Mouse (Mus musculus): ENCODE measurements at regions not wholly inside any gene's neighbourhood (a gene's known extent, or its start where the extent isn't known, plus 50 kb on each side); places are given as distances from the start of the nearest gene placed in this dataset.

- H3K9ac ChIP-seq (ENCODE audit: low read length): no peak overlapping the region
- H3K9me3 ChIP-seq (ENCODE audit: control insufficient read depth, low read length): no peaks in the 10 kb centered on the region
- DNase-seq (ENCODE audit: low spot score) (no peak), ATAC-seq (ENCODE audit: insufficient number of reproducible peaks, low FRiP score, low TSS enrichment, low read depth) (no peak)
- H3K4me1 ChIP-seq (ENCODE audit: control insufficient read depth, insufficient read depth, low read length): no peaks in the 10 kb centered on the region
- 71% methylated on average over 6 of the region's 6 CpGs for WGBS
- no peaks in the 10 kb centered on the region for H3K36me3 ChIP-seq (ENCODE audit: control insufficient read depth, insufficient read depth, low read length)
- no peaks in the 10 kb centered on the region for H3K27me3 ChIP-seq (ENCODE audit: control insufficient read depth, insufficient read depth, low read length)
- no peak overlapping the region for H3K4me2 ChIP-seq (ENCODE audit: low read depth, severe bottlenecking)
- H3K27ac ChIP-seq (replicated peaks; ENCODE audit: low read depth, low read length): no peak overlapping the region
- no peak overlapping the region for H3K4me3 ChIP-seq (ENCODE audit: low read depth, low read length)
Observed at GRCm38 (mm10) chr4:72060605-72061352, 139.9 kb downstream of the Tle1 start.

- H3K36me3 ChIP-seq (ENCODE audit: control insufficient read depth, insufficient read depth, low read length): no peaks in the 10 kb centered on the region
- no peak for ATAC-seq (ENCODE audit: insufficient number of reproducible peaks, low FRiP score, low TSS enrichment, low read depth)
- DNase-seq (ENCODE audit: low spot score): no peak
- WGBS: 61% methylated on average over 6 of the region's 6 CpGs
- H3K9ac ChIP-seq (ENCODE audit: low read length): no peak overlapping the region
- no peak overlapping the region for H3K27ac ChIP-seq (replicated peaks; ENCODE audit: low read depth, low read length)
- no peaks in the 10 kb centered on the region for H3K4me1 ChIP-seq (ENCODE audit: control insufficient read depth, insufficient read depth, low read length)
- no peaks in the 10 kb centered on the region for H3K27me3 ChIP-seq (ENCODE audit: control insufficient read depth, insufficient read depth, low read length)
- no peak overlapping the region for H3K4me3 ChIP-seq (ENCODE audit: low read depth, low read length)
- no peak overlapping the region for H3K4me2 ChIP-seq (ENCODE audit: low read depth, severe bottlenecking)
- no peaks in the 10 kb centered on the region for H3K9me3 ChIP-seq (ENCODE audit: control insufficient read depth, low read length)
Observed at GRCm38 (mm10) chr4:72049638-72050454, 150.9 kb downstream of the Tle1 start.

GRCm38 (mm10) chr4:72022152-72022551 lies 178.6 kb downstream of the Tle1 start:
- H3K27me3 ChIP-seq (ENCODE audit: control insufficient read depth, insufficient read depth, low read length): no peaks in the 10 kb centered on the region
- 87% methylated on average over 2 of the region's 2 CpGs for WGBS
- H3K9me3 ChIP-seq (ENCODE audit: control insufficient read depth, low read length): no peaks in the 10 kb centered on the region
- H3K27ac ChIP-seq (replicated peaks; ENCODE audit: low read depth, low read length): no peak overlapping the region
- no peak overlapping the region for H3K4me3 ChIP-seq (ENCODE audit: low read depth, low read length)
- DNase-seq (ENCODE audit: low spot score) (no peak), ATAC-seq (ENCODE audit: insufficient number of reproducible peaks, low FRiP score, low TSS enrichment, low read depth) (no peak)
- H3K4me2 ChIP-seq (ENCODE audit: low read depth, severe bottlenecking): no peak overlapping the region
- H3K9ac ChIP-seq (ENCODE audit: low read length): no peak overlapping the region
- H3K4me1 ChIP-seq (ENCODE audit: control insufficient read depth, insufficient read depth, low read length): no peaks in the 10 kb centered on the region
- H3K36me3 ChIP-seq (ENCODE audit: control insufficient read depth, insufficient read depth, low read length): no peaks in the 10 kb centered on the region

GRCm38 (mm10) chr4:72014221-72014850 lies 186.4 kb downstream of the Tle1 start:
- no peak overlapping the region for H3K9ac ChIP-seq (ENCODE audit: low read length)
- no peak for DNase-seq (ENCODE audit: low spot score)
- H3K4me1 ChIP-seq (ENCODE audit: control insufficient read depth, insufficient read depth, low read length): no peaks in the 10 kb centered on the region
- H3K4me3 ChIP-seq (ENCODE audit: low read depth, low read length): no peak overlapping the region
- H3K9me3 ChIP-seq (ENCODE audit: control insufficient read depth, low read length): no peaks in the 10 kb centered on the region
- ATAC-seq (ENCODE audit: insufficient number of reproducible peaks, low FRiP score, low TSS enrichment, low read depth): no peak
- no peak overlapping the region for H3K4me2 ChIP-seq (ENCODE audit: low read depth, severe bottlenecking)
- no peaks in the 10 kb centered on the region for H3K36me3 ChIP-seq (ENCODE audit: control insufficient read depth, insufficient read depth, low read length)
- no peak overlapping the region for H3K27ac ChIP-seq (replicated peaks; ENCODE audit: low read depth, low read length)
- WGBS: 76% methylated on average over 2 of the region's 2 CpGs
- no peaks in the 10 kb centered on the region for H3K27me3 ChIP-seq (ENCODE audit: control insufficient read depth, insufficient read depth, low read length)

GRCm38 (mm10) chr4:72013583-72013982 lies 187.1 kb downstream of the Tle1 start:
- no peaks in the 10 kb centered on the region for H3K4me1 ChIP-seq (ENCODE audit: control insufficient read depth, insufficient read depth, low read length)
- no peak for DNase-seq (ENCODE audit: low spot score)
- no peak overlapping the region for H3K4me2 ChIP-seq (ENCODE audit: low read depth, severe bottlenecking)
- WGBS: 90% methylated on average over 3 of the region's 3 CpGs
- ATAC-seq (ENCODE audit: insufficient number of reproducible peaks, low FRiP score, low TSS enrichment, low read depth): no peak
- no peaks in the 10 kb centered on the region for H3K36me3 ChIP-seq (ENCODE audit: control insufficient read depth, insufficient read depth, low read length)
- H3K27me3 ChIP-seq (ENCODE audit: control insufficient read depth, insufficient read depth, low read length): no peaks in the 10 kb centered on the region
- H3K9me3 ChIP-seq (ENCODE audit: control insufficient read depth, low read length): no peaks in the 10 kb centered on the region
- no peak overlapping the region for H3K27ac ChIP-seq (replicated peaks; ENCODE audit: low read depth, low read length)
- H3K4me3 ChIP-seq (ENCODE audit: low read depth, low read length): no peak overlapping the region
- H3K9ac ChIP-seq (ENCODE audit: low read length): no peak overlapping the region

- Histone ChIP-seq H3K9me3 (ENCODE audit: control insufficient read depth, low read length) (no peaks in the 10 kb centered on the region), H3K36me3 (ENCODE audit: control insufficient read depth, insufficient read depth, low read length) (no peaks in the 10 kb centered on the region), H3K27me3 (ENCODE audit: control insufficient read depth, insufficient read depth, low read length) (no peaks in the 10 kb centered on the region), H3K27ac (replicated peaks; ENCODE audit: low read depth, low read length) (no peak overlapping the region), H3K4me2 (ENCODE audit: low read depth, severe bottlenecking) (no peak overlapping the region), H3K4me3 (ENCODE audit: low read depth, low read length) (no peak overlapping the region), H3K9ac (ENCODE audit: low read length) (no peak overlapping the region), H3K4me1 (ENCODE audit: control insufficient read depth, insufficient read depth, low read length) (no peaks in the 10 kb centered on the region)
- DNase-seq (ENCODE audit: low spot score) (no peak), ATAC-seq (ENCODE audit: insufficient number of reproducible peaks, low FRiP score, low TSS enrichment, low read depth) (no peak)
- 85% methylated on average over 4 of the region's 4 CpGs for WGBS
Observed at GRCm38 (mm10) chr4:72010316-72010715, 190.4 kb downstream of the Tle1 start.

GRCm38 (mm10) chr4:72005926-72006325 lies 194.8 kb downstream of the Tle1 start:
- Histone ChIP-seq H3K9ac (ENCODE audit: low read length) (no peak overlapping the region), H3K9me3 (ENCODE audit: control insufficient read depth, low read length) (no peaks in the 10 kb centered on the region), H3K4me3 (ENCODE audit: low read depth, low read length) (no peak overlapping the region), H3K4me1 (ENCODE audit: control insufficient read depth, insufficient read depth, low read length) (no peaks in the 10 kb centered on the region), H3K36me3 (ENCODE audit: control insufficient read depth, insufficient read depth, low read length) (no peaks in the 10 kb centered on the region), H3K27ac (replicated peaks; ENCODE audit: low read depth, low read length) (no peak overlapping the region), H3K4me2 (ENCODE audit: low read depth, severe bottlenecking) (no peak overlapping the region), H3K27me3 (ENCODE audit: control insufficient read depth, insufficient read depth, low read length) (no peaks in the 10 kb centered on the region)
- ATAC-seq (ENCODE audit: insufficient number of reproducible peaks, low FRiP score, low TSS enrichment, low read depth): no peak
- DNase-seq (ENCODE audit: low spot score): no peak

GRCm38 (mm10) chr4:72001221-72001875 lies 199.4 kb downstream of the Tle1 start:
- ATAC-seq (ENCODE audit: insufficient number of reproducible peaks, low FRiP score, low TSS enrichment, low read depth) (no peak), DNase-seq (ENCODE audit: low spot score) (no peak)
- H3K9ac ChIP-seq (ENCODE audit: low read length): no peak overlapping the region
- no peak overlapping the region for H3K4me3 ChIP-seq (ENCODE audit: low read depth, low read length)
- WGBS: 76% methylated on average over 2 of the region's 2 CpGs
- H3K4me1 ChIP-seq (ENCODE audit: control insufficient read depth, insufficient read depth, low read length): no peaks in the 10 kb centered on the region
- H3K27me3 ChIP-seq (ENCODE audit: control insufficient read depth, insufficient read depth, low read length): no peaks in the 10 kb centered on the region
- no peak overlapping the region for H3K27ac ChIP-seq (replicated peaks; ENCODE audit: low read depth, low read length)
- no peak overlapping the region for H3K4me2 ChIP-seq (ENCODE audit: low read depth, severe bottlenecking)
- no peaks in the 10 kb centered on the region for H3K36me3 ChIP-seq (ENCODE audit: control insufficient read depth, insufficient read depth, low read length)
- no peaks in the 10 kb centered on the region for H3K9me3 ChIP-seq (ENCODE audit: control insufficient read depth, low read length)

Measured in limb, embryonic 11.5 days (tissue).